ENCODE assay signal across 9 mouse cellular contexts in the genomic region with DNA sequence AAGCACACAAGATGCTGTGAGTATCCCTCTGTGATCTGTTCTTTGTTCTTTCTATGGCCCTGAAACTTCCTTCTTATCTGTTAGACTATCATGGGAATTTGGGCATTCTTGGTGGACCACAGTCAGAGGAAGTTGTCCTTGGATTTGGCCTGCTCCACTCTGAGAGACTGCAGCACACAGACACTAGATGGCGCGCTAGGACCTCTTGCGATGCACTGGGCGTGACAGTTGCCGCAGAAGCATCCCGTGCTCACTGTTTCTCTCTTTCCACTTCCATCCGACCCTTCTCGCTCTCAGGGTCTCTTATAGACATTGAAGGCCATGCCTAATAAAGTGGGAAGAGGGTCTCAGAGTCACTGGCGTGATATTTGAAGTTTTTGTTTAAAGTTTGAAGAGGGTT. TPM values are rescaled to one million over a fixed set of nuclear protein-coding genes. Genes with fewer than 3 reads are reported as not detected.
DNase-seq lines count a peak whose midpoint lies in the region; ATAC-seq and TF ChIP-seq lines count a peak whose summit lies in the region.
"Had no signal": no experiment of that assay in that cellular context is flagged by ENCODE, and none has a peak within 500 bp of the region (broad histone marks: within the 10 kb centered on the region; RNA-seq: fewer than 3 reads in every experiment).

No protein-coding gene starts in this region.

- H3K4me2 ChIP-seq in heart, embryonic 12.5 days: no peak overlapping the region
- no peak overlapping the region for H3K4me2 ChIP-seq in midbrain, embryonic 14.5 days (ENCODE audit: low read length)
- H3K4me2 ChIP-seq: neural tube, embryonic 13.5 days had no signal

- no peak overlapping the region for H3K9ac ChIP-seq in heart, embryonic 12.5 days
- no peak overlapping the region for H3K9ac ChIP-seq in midbrain, embryonic 14.5 days (replicated peaks; ENCODE audit: low read length)
- H3K9ac ChIP-seq: neural tube, embryonic 13.5 days had no signal

- peak; percentile 98 for TF ChIP-seq CTCF in left cerebral cortex, adult 2 months (IDR thresholded peaks at IDR 0.05)

- H3K4me3 ChIP-seq in heart, embryonic 12.5 days: no peak overlapping the region
- no peak overlapping the region for H3K4me3 ChIP-seq in left cerebral cortex, adult 2 months
- H3K4me3 ChIP-seq in midbrain, embryonic 14.5 days (replicated peaks; ENCODE audit: low read depth, low read length): no peak overlapping the region
- H3K4me3 ChIP-seq: neural tube, embryonic 13.5 days had no signal

- no peaks in the 10 kb centered on the region for H3K9me3 ChIP-seq in heart, embryonic 12.5 days (replicated peaks)
- no peaks in the 10 kb centered on the region for H3K9me3 ChIP-seq in midbrain, embryonic 14.5 days (ENCODE audit: control insufficient read depth, low read length)
- H3K9me3 ChIP-seq: neural tube, embryonic 13.5 days had no signal

- H3K36me3 ChIP-seq in heart, embryonic 12.5 days: no peaks in the 10 kb centered on the region
- no peaks in the 10 kb centered on the region for H3K36me3 ChIP-seq in midbrain, embryonic 14.5 days (ENCODE audit: control insufficient read depth, insufficient read depth, low read length)
- H3K36me3 ChIP-seq: neural tube, embryonic 13.5 days had no signal

- H3K4me1 ChIP-seq in heart, embryonic 12.5 days (replicated peaks): no peaks in the 10 kb centered on the region
- H3K4me1 ChIP-seq in midbrain, embryonic 14.5 days (ENCODE audit: control insufficient read depth, insufficient read depth, low read length): no peaks in the 10 kb centered on the region
- H3K4me1 ChIP-seq: neural tube, embryonic 13.5 days had no signal

- no peak for ATAC-seq in heart, embryonic 12.5 days (ENCODE audit: insufficient number of reproducible peaks, low FRiP score)
- no peak for ATAC-seq in midbrain, embryonic 14.5 days (ENCODE audit: low FRiP score, low TSS enrichment)

- peaks cover 13% of the 10 kb centered on the region for H3K27me3 ChIP-seq in heart, embryonic 12.5 days (replicated peaks)
- no peaks in the 10 kb centered on the region for H3K27me3 ChIP-seq in midbrain, embryonic 14.5 days (ENCODE audit: control insufficient read depth, insufficient read depth, low read length)

- WGBS in heart, embryonic 12.5 days: 7% methylated on average over 9 of the region's 9 CpGs
- 13% methylated on average over 9 of the region's 9 CpGs for WGBS in midbrain, embryonic 14.5 days

- intact Hi-C loops in left cerebral cortex, adult 2 months (cut with DNase I): loop anchor here (1.0 to 5.0 kb wide), 5 partner anchors 154 to 424 kb away; no protein-coding TSS in a partner anchor

- no peak overlapping the region for H3K27ac ChIP-seq in heart, embryonic 12.5 days (ENCODE audit: poor library complexity, severe bottlenecking)
- no peak overlapping the region for H3K27ac ChIP-seq in left cerebral cortex, adult 2 months
- no peak overlapping the region for H3K27ac ChIP-seq in midbrain, embryonic 14.5 days (replicated peaks; ENCODE audit: low read depth, low read length)
- H3K27ac ChIP-seq: neural tube, embryonic 13.5 days had no signal

- peak; percentile 94 for DNase-seq in heart, adult 11 months
- peak; percentile 82 for DNase-seq in cerebellum, adult 11 months
- DNase-seq in frontal cortex, postnatal 25 days (ENCODE audit: low spot score in 2 of 2): peak; percentile 62 to 79
- DNase-seq in induced T-regulatory cell, adult 2 months (ENCODE audit: low read depth): peak; percentile 84
- DNase-seq in left cerebral cortex, adult 2 months (ENCODE audit: extremely low spot score in 1 of 2, low spot score in 2 of 2): peak; percentile 73 to 85
- DNase-seq in midbrain, embryonic 14.5 days: peak; percentile 91
- DNase-seq in spleen, postnatal 14 days (ENCODE audit: low spot score in 2 of 2): peak; percentile 37 to 66

RNA-seq across cellular contexts. Expression of a gene that starts 13.9 kb away (rescaled TPM):
- polyA plus RNA-seq in heart, embryonic 12.5 days (2016; fragmentation: Nextera tagmentation; extraction: Ambion mirVana): 0.18 TPM in 1 of 2 replicates, not detected in the other
- 1 to 10 TPM; 2.1 to 2.6 TPM for total RNA-seq in left cerebral cortex, adult 2 months (2021)
- polyA plus RNA-seq in midbrain, embryonic 14.5 days (2014; fragmentation: Nextera tagmentation; extraction: Ambion mirVana): 0.12 TPM in 1 of 2 replicates, not detected in the other
- polyA plus RNA-seq: neural tube, embryonic 13.5 days had no signal

RNA-seq across cellular contexts. Expression of a gene that starts 18.5 kb away (rescaled TPM):
- polyA plus RNA-seq in heart, embryonic 12.5 days (2016; fragmentation: Nextera tagmentation; extraction: Ambion mirVana): 106 and 112 TPM in 2 replicates
- 100 to 1,000 TPM; 194 to 209 TPM for total RNA-seq in left cerebral cortex, adult 2 months (2021)
- 462 and 529 TPM in 2 replicates for polyA plus RNA-seq in midbrain, embryonic 14.5 days (2014; fragmentation: Nextera tagmentation; extraction: Ambion mirVana)
